Mouse (Mus musculus) embryonic fibroblast, embryonic 13.5 days (primary cell): ENCODE results near the gene Cpne5.

Experiments used
- CTCF ChIP-seq: IDR thresholded peaks from 2 replicates; pipeline ENCODE4 v1.5.1; 2011; ENCODE audit warnings: mild to moderate bottlenecking, control low read depth, low read length, moderate library complexity, borderline replicate concordance; ENCODE audit not compliant: insufficient read depth
- POLR2A ChIP-seq: IDR thresholded peaks from 2 replicates; pipeline ENCODE4 v1.6.1; 2011; ENCODE audit warnings: low read depth, mild to moderate bottlenecking, control low read depth, low read length, moderate library complexity

- no peak for TF ChIP-seq CTCF
- no peak for TF ChIP-seq POLR2A
These were observed 38.7 kb downstream of the Cpne5 start for GRCm38 (mm10) chr17:29199151-29199800.
